Mouse (Mus musculus): ENCODE data around the gene Slc44a5.
"Not testable (repeated sequence)": the region's sequence is repeated elsewhere in the genome, so short reads cannot be mapped to it uniquely, and the experiment has no call there.

Slc44a5 gene

GRCm38 (mm10) chr3:153968549-153968948, 4.7 kb upstream of the Slc44a5 start:
- peak in 1 of 2 experiments; percentile 19 for DNase-seq (ENCODE audit: low read depth in 2 of 2, low spot score in 2 of 2)

DNA sequence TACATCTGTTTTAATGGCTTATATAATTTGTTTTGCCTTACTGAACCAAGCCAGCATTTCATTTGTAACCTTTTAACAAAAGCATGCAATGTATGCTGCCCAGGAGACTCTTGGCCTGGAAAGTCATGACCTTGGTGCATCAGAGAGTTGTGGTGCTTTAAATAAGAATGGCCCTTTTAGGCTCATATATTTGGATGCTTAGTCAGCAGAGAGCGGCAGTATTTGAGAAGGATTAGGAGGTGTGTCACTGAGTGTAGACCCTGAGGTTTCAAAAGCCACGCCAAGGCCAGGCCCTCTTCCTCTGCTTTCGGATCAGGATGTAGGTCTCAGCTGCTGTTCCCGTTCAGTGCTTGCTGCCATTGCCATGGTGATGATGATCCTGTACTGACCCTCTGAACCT, 3.8 kb upstream of the Slc44a5 start:
- DNase-seq (ENCODE audit: low read depth in 2 of 2, low spot score in 2 of 2), result no peak

DNA sequence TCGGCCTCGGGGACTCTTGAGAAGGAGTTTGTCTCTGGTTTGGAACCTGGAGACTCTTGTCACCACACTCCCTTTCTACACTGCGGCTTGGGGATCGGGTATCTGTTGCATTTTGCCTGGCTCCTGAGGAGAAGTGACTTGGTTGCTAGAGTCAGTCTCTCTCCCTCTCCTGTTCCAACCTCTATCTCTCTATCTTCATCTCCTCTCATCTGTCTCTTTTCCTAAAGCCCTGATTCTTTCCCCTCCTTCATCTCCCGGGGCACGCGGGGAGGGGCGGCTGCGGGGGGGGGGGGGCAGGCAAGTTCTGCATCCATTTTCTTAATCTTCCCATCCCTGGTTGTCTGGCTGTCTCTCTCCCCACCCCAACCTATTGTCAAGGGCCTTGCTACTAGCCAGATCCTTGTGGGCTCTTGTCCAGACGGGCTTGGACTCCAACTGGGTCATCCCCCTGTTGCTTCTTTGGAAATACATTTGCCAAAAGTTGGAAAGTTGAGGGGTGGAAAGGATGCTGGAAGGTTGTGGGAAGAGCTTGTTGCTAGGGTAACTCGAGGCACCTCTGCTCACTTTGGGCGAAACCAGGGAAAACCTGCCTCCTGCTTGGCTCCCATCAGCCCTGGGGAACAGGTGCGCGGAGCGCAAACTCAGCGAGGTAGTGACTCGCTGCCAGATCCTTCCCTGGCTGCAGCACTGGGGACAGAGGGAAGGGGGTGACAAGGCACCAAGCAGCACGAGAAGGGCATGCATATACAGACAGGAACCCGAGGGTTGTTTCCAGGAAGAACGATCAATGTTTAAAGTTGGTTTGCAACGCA, 919 bp downstream of the Slc44a5 start:
- no peak for DNase-seq (ENCODE audit: low read depth in 2 of 2, low spot score in 2 of 2)

DNA sequence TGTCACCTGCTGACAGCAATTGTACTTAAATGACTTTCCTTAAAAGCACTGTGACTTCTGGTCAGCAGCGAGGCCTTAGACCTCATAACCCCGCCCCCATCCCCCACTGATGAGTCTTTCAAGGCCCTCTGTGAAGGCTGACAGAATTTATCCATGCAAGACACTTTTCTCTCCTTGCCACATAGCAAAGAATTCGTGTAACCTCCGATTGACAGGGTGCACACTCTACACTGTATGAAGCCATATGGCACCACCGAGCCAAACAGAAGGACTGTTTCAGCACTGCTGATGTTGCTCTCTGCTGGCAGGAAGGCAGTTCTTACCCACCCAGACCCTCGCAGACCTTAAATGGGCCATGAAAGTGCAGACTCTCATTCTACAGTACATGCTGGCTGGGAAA, 1.8 kb downstream of the Slc44a5 start:
- no peak for DNase-seq (ENCODE audit: low read depth in 2 of 2, low spot score in 2 of 2)

GRCm38 (mm10) chr3:153975791-153976190, 2.6 kb downstream of the Slc44a5 start:
- DNase-seq (ENCODE audit: low read depth in 2 of 2, low spot score in 2 of 2), result no peak

GRCm38 (mm10) chr3:153980611-153981010, 7.4 kb downstream of the Slc44a5 start:
- DNase-seq (ENCODE audit: low read depth in 2 of 2, low spot score in 2 of 2), result no peak

GRCm38 (mm10) chr3:153984428-153985340, 11.4 kb downstream of the Slc44a5 start:
- DNase-seq (ENCODE audit: low read depth in 2 of 2, low spot score in 2 of 2), result no peak

- no peak for DNase-seq (ENCODE audit: low read depth in 2 of 2, low spot score in 2 of 2)
Observed at GRCm38 (mm10) chr3:153999797-154000528, 26.7 kb downstream of the Slc44a5 start.

DNA sequence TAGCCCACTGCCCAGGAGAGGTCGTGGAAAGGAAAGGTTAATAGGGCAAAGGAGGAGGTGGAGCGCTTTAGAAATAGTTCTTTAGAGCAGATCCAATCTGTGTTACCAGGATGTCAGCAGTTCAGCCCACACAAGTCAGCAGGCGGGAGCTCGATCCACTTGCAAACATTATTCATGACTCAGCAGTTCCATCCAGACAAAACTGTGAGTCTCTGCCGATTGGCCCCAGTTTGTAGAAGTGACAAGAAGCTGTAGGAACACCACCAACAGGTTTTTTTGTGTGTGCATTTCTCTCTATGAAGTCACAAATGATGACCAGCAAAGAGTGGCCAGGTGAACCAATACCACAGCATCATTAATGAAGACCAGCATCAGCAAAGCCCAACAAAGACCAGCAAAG, 28.1 kb downstream of the Slc44a5 start:
- DNase-seq (ENCODE audit: low read depth in 2 of 2, low spot score in 2 of 2), result no peak

GRCm38 (mm10) chr3:154046876-154047275, 73.6 kb downstream of the Slc44a5 start:
- no peak for DNase-seq (ENCODE audit: low read depth in 2 of 2, low spot score in 2 of 2)

DNA sequence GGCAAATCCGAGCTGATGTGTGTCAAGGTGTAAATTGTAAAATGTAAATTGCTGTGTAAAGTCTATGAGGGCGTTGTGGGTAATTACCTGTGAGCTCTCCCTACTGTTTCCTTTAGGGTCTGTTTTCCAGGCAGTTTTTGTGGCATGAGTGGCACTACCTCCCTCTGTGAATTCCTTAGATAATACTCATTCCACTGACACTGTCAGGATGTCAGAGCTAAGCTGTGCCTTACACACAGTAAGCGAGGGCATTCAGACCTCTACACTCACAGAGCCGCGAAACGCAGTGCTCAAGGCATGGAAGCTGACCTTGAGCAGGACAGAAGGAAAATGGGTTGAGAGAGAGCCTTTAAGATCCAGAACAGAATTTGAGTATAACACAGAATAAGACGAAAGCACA, 80.1 kb downstream of the Slc44a5 start:
- DNase-seq (ENCODE audit: low read depth in 2 of 2, low spot score in 2 of 2), result no peak

- no peak for DNase-seq (ENCODE audit: low read depth in 2 of 2, low spot score in 2 of 2)
Observed at GRCm38 (mm10) chr3:154057464-154057863, 84.2 kb downstream of the Slc44a5 start.

GRCm38 (mm10) chr3:154058200-154058599, 85.0 kb downstream of the Slc44a5 start:
- DNase-seq (ENCODE audit: low read depth in 2 of 2, low spot score in 2 of 2), result no peak

GRCm38 (mm10) chr3:154071989-154072388, 98.8 kb downstream of the Slc44a5 start:
- not testable (repeated sequence) for DNase-seq (ENCODE audit: low read depth in 2 of 2, low spot score in 2 of 2)

- DNase-seq (ENCODE audit: low read depth in 2 of 2, low spot score in 2 of 2), result no peak
Observed at GRCm38 (mm10) chr3:154075749-154076148, 102.5 kb downstream of the Slc44a5 start.

DNA sequence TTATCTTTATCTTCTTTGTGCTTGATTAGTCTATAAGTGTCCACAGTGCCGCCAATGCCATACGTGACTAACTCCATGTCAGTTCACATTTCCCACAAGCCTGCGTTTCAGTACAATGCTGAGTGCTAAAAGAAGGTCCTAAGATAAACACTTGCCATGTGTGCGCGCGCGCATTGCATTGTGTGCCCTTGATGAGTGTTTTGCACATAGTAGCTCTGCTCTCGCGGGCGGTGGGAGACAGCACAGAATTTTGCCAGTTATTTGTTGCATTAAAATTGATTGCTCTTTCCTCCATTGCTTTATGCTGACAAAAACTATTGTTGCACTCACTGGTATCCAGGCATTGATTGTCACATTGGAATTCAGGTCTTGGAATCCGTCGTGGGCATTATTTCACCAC, 108.5 kb downstream of the Slc44a5 start:
- DNase-seq (ENCODE audit: low read depth in 2 of 2, low spot score in 2 of 2), result no peak

DNA sequence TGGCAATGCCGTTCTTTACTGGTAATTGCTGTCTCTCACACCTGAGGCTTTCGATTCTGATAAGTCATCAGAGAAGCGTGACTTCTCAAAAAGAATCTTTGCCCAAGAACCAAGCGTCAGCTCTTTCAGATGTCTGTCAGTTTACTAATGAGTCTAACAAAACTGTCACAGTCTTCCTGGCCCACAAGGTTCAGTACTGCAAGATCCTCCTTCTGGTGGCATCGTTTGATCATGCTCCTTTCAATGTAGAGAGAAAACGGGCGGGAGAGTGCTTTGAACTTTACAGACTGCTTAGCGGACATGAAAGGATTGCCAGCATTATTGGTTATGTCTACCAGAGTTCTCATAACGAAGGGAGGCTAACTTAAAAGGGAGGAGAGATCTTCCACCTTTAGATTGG, 109.0 kb downstream of the Slc44a5 start:
- DNase-seq (ENCODE audit: low read depth in 2 of 2, low spot score in 2 of 2), result no peak

DNA sequence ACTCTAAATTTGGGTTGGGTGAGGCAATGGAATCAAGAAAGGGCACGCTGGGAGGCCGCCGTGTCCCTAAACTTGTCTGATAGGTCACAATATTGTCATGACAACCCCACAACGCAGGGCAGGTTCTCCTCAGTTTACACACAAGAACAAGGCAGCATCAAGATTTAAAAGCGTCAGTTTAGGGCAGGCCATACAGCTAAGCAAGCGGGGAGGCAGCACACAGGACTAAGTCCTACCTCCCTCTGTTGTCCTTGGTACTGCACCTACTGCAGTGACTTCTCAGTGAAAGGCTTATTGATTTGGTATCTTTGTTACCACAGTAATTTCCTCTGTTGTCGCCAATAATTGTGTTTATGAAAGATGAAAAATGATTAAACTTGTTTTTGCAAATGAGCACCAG, 109.7 kb downstream of the Slc44a5 start:
- DNase-seq (ENCODE audit: low read depth in 2 of 2, low spot score in 2 of 2), result no peak

DNA sequence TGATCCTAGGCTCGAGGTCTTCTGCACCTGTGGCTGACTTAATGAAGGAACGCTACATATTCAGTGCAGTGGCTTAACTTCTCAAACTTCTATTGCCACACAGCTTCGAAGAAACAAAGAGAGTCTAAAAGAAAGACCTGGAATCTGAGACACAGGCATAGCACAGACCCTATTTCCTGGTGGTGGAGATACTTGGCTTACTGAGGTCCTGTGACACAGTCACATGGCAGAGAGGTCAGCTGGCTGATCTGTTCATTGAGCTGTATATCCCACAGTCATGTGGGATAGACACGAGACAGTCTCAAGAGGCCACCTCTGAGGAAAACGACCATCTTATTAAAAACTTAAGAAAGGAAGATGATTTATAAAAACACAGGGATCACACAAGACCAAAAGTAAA, 116.8 kb downstream of the Slc44a5 start:
- no peak for DNase-seq (ENCODE audit: low read depth in 2 of 2, low spot score in 2 of 2)

DNA sequence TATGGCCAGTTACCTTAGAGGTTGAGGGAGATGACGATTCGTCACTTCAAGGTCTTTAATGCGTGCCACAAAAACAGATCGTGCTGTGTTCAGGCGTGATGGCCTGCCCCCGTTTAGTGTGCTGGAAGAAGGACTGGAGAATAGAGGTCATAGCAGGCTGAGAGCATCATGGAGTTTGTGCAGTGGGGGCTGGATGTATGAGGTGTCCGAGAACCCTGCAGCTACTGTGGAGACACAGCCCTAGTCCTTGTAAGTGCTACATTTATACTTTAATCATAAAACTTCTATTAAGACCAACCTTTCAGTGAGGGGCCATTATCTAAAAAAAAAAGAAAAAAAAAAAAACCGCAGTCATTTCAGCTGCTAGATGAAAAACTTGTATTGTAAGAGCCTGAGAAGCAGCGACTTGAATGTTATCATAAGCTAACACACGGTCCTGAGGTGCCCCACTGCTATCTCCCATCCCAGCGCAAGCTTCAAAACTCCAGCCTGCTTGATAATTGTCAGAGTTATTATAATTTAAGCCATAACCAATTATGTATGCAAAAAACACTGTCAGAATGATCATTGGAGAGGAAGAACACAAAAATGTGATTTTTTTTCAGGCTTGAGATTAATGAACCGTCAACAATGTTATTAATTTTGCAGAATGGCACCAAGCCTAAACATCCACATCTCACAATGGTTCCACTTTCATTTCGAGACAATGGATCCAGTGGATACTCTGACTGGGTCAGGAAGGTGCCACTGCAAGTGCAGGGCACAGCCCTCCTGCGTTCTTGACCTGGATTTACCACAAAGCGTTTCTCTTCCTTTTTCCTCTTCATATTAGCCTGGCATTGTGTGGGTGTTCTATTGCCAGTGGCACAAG, 118.5 kb downstream of the Slc44a5 start:
- no peak for DNase-seq (ENCODE audit: low read depth in 2 of 2, low spot score in 2 of 2)

DNA sequence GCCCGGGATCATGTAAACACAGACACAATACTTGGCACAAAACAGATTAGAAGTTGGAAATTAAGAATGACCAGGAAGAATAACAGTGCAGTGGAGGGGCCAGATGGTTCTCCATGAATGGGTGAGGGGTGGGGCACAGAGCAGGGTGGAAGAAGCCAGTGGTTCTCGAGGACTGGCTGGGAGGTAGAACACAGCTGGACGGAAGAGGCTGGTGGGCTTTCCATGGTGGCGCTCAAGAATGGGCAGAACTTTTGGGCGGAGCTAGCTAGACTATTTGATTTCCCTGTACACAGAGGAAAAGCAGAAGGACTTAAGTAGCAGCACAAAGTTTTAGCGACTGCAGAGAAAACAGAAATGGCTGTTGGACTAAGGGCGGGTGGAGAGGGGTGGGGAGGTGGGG, 119.2 kb downstream of the Slc44a5 start:
- no peak for DNase-seq (ENCODE audit: low read depth in 2 of 2, low spot score in 2 of 2)
